Mouse (Mus musculus): Measurements from ENCODE around the gene Sec14l3. TPM values are rescaled to one million over a fixed set of nuclear protein-coding genes. Genes with fewer than 3 reads are reported as not detected.

The Sec14l3 gene
- polyA plus RNA-seq, 1 experiment from 2014 or later: not detected

Other genes starting within 250 kb of the Sec14l3 start
- 0.55 and 0.85 TPM in 2 replicates for gene Osbp2, start 200.9 kb upstream of the Sec14l3 start, polyA plus RNA-seq (2014; fragmentation: Nextera tagmentation; extraction: Ambion mirVana)
- 0.21 TPM in 2 replicates for gene 4921536K21Rik, start 169.7 kb upstream of the Sec14l3 start, polyA plus RNA-seq (2014; fragmentation: Nextera tagmentation; extraction: Ambion mirVana)
- gene Dusp18, start 169.6 kb upstream of the Sec14l3 start, polyA plus RNA-seq (2014; fragmentation: Nextera tagmentation; extraction: Ambion mirVana): 13.2 and 13.9 TPM in 2 replicates
- 2.0 and 2.1 TPM in 2 replicates for gene Slc35e4, start 150.2 kb upstream of the Sec14l3 start, polyA plus RNA-seq (2014; fragmentation: Nextera tagmentation; extraction: Ambion mirVana)
- gene Tcn2, start 132.7 kb upstream of the Sec14l3 start, polyA plus RNA-seq (2014; fragmentation: Nextera tagmentation; extraction: Ambion mirVana): 31.0 and 33.8 TPM in 2 replicates
- gene Pes1, start 100.9 kb upstream of the Sec14l3 start, polyA plus RNA-seq (2014; fragmentation: Nextera tagmentation; extraction: Ambion mirVana): 78.9 and 81.2 TPM in 2 replicates
- 0.18 TPM in 1 of 2 replicates, not detected in the other for gene 4930556J24Rik, start 88.1 kb upstream of the Sec14l3 start, polyA plus RNA-seq (2014; fragmentation: Nextera tagmentation; extraction: Ambion mirVana)
- 0.63 and 0.99 TPM in 2 replicates for gene Gal3st1, start 81.2 kb upstream of the Sec14l3 start, polyA plus RNA-seq (2014; fragmentation: Nextera tagmentation; extraction: Ambion mirVana)
- gene Sec14l4, start 33.4 kb upstream of the Sec14l3 start, polyA plus RNA-seq (2014; fragmentation: Nextera tagmentation; extraction: Ambion mirVana): not detected in 2 replicates
- 6.7 and 8.7 TPM in 2 replicates for gene Mtfp1, start 30.6 kb downstream of the Sec14l3 start, polyA plus RNA-seq (2014; fragmentation: Nextera tagmentation; extraction: Ambion mirVana)
- gene Sec14l2, start 58.6 kb downstream of the Sec14l3 start, polyA plus RNA-seq (2014; fragmentation: Nextera tagmentation; extraction: Ambion mirVana): 1.3 and 1.5 TPM in 2 replicates
- gene Rnf215, start 70.4 kb downstream of the Sec14l3 start, polyA plus RNA-seq (2014; fragmentation: Nextera tagmentation; extraction: Ambion mirVana): 26.1 and 26.4 TPM in 2 replicates
- 3.5 and 3.6 TPM in 2 replicates for gene Ccdc157, start 95.5 kb downstream of the Sec14l3 start, polyA plus RNA-seq (2014; fragmentation: Nextera tagmentation; extraction: Ambion mirVana)
- gene Sf3a1, start 95.5 kb downstream of the Sec14l3 start, polyA plus RNA-seq (2014; fragmentation: Nextera tagmentation; extraction: Ambion mirVana): 82.7 and 84.6 TPM in 2 replicates
- 15.9 and 18.1 TPM in 2 replicates for gene Tbc1d10a, start 121.9 kb downstream of the Sec14l3 start, polyA plus RNA-seq (2014; fragmentation: Nextera tagmentation; extraction: Ambion mirVana)
- gene Castor1, start 153.4 kb downstream of the Sec14l3 start, polyA plus RNA-seq (2014; fragmentation: Nextera tagmentation; extraction: Ambion mirVana): 1.7 and 2.3 TPM in 2 replicates
- not detected in 2 replicates for gene Osm, start 171.6 kb downstream of the Sec14l3 start, polyA plus RNA-seq (2014; fragmentation: Nextera tagmentation; extraction: Ambion mirVana)
- gene Lif, start 192.7 kb downstream of the Sec14l3 start, polyA plus RNA-seq (2014; fragmentation: Nextera tagmentation; extraction: Ambion mirVana): 0.07 and 0.14 TPM in 2 replicates

Measured in embryonic facial prominence, embryonic 11.5 days (tissue).